Mouse (Mus musculus) cortical plate, adult 2 months (tissue): Measurements from ENCODE around the gene Sh2b3. TPM values are rescaled to one million over a fixed set of nuclear protein-coding genes. Genes with fewer than 3 reads are reported as not detected.

Experiments
- H3K27ac ChIP-seq: fragments of 200-500 bp; 2 replicates; pipeline ENCODE4 v1.5.1; 2012; ENCODE audit warnings: low read length, control low read depth, inconsistent platforms; ENCODE audit not compliant: insufficient read depth
- H3K4me1 ChIP-seq: fragments of 200-500 bp; 2 replicates; pipeline ENCODE4 v1.6.1; 2011; ENCODE audit warnings: low read length; ENCODE audit not compliant: control insufficient read depth, insufficient read depth
- H3K4me3 ChIP-seq: fragments of 200-500 bp; 2 replicates; pipeline ENCODE4 v1.5.1; 2011; ENCODE audit warnings: mild to moderate bottlenecking, low read length, control low read depth; ENCODE audit not compliant: insufficient read depth
- CTCF ChIP-seq: fragments of 200-500 bp; IDR thresholded peaks from 2 replicates; pipeline ENCODE4 v1.5.1; 2011; ENCODE audit warnings: mild to moderate bottlenecking, control low read depth, low read length; ENCODE audit not compliant: insufficient read depth; ENCODE audit errors: extremely low read depth
- POLR2A ChIP-seq: fragments of 200-500 bp; IDR thresholded peaks from 2 replicates; pipeline ENCODE4 v1.6.1; 2011; ENCODE audit warnings: mild to moderate bottlenecking, low read length, control low read depth; ENCODE audit not compliant: insufficient read depth; ENCODE audit errors: extremely low read depth
- polyA plus RNA-seq: library from polyadenylated mRNA; depleted of rRNA; stranded (reverse); fragments of >200 nt; gene quantifications from 2 replicates; pipeline ENCODE4 v1.2.3, GENCODE M21; 2012; rRNA removed

Sh2b3 gene
- polyA plus RNA-seq = 19.4 and 19.6 TPM in 2 replicates

DNA sequence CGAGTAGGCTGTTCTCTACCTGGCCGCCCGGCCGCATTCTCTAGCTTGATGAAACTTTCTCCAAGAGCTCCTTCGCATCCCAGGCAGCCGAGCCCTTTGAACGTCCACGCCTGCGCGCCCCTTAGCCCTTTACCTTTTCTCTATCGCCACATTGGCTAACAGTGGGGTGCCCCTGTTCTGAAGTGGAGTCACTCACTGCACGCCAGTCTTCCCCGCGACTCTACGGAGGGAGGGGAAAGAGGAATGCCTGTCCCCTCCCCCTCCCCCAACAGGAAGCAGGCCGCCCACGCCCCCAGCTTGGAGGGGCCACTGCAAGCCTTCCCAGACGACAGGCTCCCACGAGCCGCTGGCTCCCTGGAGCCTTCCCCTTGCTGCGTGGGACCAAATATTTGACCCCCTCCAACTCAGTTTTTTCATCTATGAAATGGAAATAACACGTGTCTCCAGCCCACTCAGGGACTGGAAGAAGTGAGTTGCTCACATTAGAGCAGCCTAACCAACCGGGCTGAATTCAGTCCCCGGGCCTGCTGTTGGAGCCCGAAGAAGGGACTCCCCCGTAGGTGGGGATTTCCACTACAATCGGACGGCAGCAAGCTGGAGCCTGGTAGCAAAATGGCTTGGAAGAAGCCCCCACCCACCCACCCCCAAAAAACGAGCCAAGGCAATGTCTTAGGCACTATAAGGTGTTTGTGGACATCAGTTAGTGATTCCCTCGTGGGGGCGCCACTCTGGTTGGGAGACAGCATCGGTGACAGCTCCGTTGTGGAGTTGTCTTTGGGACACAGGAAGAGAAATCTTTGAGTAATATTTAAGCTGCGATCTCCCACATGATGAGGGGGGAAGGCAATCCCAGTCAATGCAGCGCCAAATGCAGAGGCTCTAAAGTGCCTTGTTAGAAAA lies at the start of gene Sh2b3:
Gene Sh2b3 (minus strand): TSS at position 206 of the 900 bp plus-strand sequence.
- peak within 1 kb of the TSS; percentile 96 for H3K27ac ChIP-seq
- TF ChIP-seq POLR2A (no peak), CTCF (no peak)
- peaks cover 10% of the 10 kb centered on the region for H3K4me1 ChIP-seq
- peak within 1 kb of the TSS; percentile 74 for H3K4me3 ChIP-seq

DNA sequence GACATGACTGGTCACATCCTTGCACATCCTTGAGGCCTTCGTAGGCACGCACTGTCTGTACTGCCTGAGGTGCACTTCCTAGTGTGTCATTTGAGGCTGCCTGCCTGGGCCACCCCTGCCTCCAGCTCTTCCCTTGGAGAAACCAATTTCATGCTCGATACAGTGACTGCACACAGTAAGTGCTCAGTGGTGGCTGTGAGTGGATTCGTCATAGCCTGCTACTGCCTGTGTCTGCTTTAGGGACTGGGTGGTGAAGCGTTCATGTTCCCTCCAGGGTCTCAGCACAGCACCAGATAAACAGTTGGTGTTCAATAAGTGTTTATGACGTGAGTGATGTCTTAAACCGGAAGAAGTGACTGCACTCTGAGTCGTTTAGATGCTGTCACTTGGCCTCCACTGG lies 45.9 kb upstream of the Sh2b3 start:
- no peak overlapping the region for H3K4me3 ChIP-seq
- no peak overlapping the region for H3K27ac ChIP-seq
- H3K4me1 ChIP-seq = no peaks in the 10 kb centered on the region
- TF ChIP-seq POLR2A (no peak), CTCF (no peak)

DNA sequence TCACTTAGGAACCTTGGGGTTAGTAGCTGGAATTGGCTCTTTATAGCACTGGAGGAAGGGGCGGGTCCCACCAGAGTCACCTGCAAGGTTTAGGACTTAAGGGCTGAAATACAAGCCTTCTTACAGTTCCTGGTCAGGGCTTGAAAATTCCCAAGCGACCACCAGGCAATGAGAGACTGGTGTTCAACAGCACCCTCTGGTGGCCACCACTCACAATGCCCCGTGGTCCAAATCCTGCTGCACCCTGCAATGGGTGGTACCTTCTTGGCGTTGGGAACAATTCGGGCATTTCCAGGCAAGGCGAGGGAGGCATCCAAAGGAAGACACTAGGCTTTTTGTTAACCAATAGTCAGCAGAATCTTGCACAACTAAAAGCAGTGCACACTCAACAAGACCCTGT lies 41.8 kb upstream of the Sh2b3 start:
- Histone ChIP-seq H3K4me1 (no peaks in the 10 kb centered on the region), H3K27ac (no peak overlapping the region), H3K4me3 (no peak overlapping the region)
- peak; percentile 54 for TF ChIP-seq CTCF
- TF ChIP-seq POLR2A = no peak

DNA sequence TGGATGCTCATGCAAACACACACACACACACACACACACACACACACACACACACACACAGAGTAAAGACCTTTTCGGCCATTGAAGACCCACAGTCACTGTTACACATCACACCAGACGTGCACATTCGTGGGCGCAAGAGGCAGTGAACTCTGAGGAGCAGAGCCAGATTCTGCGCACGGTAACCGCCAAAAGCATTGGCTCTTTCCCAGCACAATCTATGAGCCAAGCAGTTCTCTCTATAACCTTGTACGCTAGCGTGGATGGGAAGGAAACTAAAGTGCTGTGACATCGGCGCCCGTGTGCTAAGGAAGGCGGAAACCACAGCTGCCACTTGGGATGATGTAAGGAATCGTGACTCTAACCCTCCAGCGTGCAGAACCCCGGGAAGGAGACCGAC lies 41.3 kb upstream of the Sh2b3 start:
- Histone ChIP-seq H3K27ac (no peak overlapping the region), H3K4me3 (no peak overlapping the region), H3K4me1 (no peaks in the 10 kb centered on the region)
- TF ChIP-seq POLR2A (no peak), CTCF (no peak)

DNA sequence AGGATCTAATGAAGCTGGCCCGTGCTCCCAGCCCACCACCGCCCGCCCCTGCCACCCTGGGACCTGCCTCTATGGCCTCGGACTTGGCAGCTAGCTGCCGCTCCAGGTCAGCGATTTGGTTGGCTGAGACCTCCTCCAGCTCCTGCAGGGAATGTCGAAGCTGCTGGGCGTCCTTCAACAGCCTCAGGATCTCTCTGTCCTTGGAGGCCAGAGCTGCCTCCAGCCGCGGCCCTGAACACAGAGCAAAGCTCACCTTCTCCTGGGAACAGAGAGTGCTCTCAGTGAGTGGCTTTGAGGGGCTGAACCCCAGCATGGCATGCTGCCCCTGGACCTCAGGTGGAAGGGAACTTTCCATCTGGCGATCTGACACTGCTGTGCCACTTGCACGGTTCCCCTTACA lies 39.5 kb upstream of the Sh2b3 start:
- H3K4me1 ChIP-seq = no peaks in the 10 kb centered on the region
- H3K27ac ChIP-seq = no peak overlapping the region
- TF ChIP-seq CTCF = no peak
- TF ChIP-seq POLR2A = no peak
- no peak overlapping the region for H3K4me3 ChIP-seq

DNA sequence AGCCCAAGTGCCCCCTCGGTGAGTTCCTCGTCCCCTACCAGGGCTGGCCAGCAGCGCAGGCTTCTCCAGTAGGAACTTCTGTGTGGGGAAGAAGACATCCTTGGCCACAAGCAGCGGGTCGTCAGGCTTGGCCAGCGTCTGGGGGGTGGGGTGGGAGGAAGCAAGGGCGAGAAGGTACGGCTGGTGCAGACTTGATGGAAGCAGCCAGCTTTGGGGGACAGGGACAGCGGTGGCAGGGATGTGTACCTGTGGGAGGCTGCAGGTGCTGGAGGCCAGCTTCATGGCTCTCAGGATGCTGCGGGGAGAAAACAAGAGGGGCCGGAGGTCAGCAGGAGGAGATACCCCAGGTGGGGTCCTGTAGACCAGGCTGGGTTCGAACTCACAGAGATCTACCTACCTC lies 37.6 kb upstream of the Sh2b3 start:
- no peak for TF ChIP-seq CTCF
- H3K27ac ChIP-seq = no peak overlapping the region
- H3K4me3 ChIP-seq = no peak overlapping the region
- no peaks in the 10 kb centered on the region for H3K4me1 ChIP-seq

DNA sequence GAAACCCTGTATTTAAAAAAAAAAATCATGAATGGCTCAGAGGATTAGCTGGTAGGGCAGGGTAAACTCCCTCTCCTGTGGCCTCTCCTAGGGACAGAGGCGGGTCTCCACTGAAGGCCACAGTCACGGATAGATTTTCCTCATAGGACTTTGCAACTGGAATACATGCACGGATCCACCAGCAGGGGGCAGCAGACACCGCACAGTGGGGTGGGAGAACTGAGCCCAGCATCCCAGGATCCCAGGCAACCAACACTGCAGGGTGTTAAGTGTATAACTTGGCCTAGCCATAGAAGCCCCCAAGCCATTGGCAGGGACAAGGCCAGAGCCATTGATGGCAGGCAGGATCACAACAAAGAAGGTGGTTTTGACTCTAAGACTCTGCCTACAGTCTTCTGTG lies 34.7 kb upstream of the Sh2b3 start:
- no peak overlapping the region for H3K27ac ChIP-seq
- H3K4me1 ChIP-seq = no peaks in the 10 kb centered on the region
- H3K4me3 ChIP-seq = no peak overlapping the region
- peak; percentile 98 for TF ChIP-seq CTCF
- TF ChIP-seq POLR2A = no peak

DNA sequence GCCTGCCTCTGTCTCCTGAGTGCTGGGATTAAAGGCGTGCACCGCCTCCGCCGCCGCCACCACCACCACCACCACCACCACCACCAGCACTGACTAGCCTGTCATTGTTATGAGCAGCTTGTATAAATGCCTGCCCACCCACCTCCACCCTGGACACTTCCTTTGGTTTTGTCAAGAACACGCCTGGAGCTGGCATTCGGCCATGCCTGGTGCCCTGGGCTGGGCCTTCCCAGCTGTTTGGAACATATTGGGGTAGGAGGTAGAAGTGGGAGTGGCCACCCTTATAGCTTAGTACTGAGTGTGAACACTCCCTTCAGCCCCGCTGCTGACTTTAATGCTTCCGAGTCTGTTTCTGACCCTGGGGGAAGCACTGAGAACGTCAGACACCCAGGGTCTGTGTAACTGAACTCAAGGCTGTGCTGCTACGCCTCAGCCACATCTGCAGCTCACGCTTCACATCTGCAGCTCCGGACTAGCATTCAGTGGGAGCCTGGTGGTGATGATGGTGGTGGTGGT lies 34.1 kb upstream of the Sh2b3 start:
- Histone ChIP-seq H3K27ac (no peak overlapping the region), H3K4me3 (no peak overlapping the region), H3K4me1 (no peaks in the 10 kb centered on the region)
- TF ChIP-seq POLR2A (no peak), CTCF (no peak)

DNA sequence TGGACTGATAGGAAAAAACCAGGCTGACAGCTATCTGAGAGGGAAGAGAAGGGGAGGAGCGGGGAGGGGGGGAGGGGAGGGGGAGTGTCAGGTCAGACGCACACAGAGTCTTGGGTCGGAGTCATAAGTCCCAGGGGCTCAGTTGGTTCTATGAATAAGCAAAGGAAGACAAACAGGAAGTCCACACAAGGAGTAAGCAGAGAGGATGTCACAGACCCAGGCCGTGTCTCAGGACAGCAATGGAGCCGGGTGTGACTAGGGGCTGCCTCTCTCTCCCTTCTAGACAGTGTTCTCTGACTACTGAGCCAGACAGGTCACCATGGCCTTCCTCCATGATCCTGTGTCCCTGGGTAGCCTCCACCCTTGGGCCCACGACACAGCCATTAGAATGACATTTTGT lies 33.4 kb upstream of the Sh2b3 start:
- no peak for TF ChIP-seq POLR2A
- no peak for TF ChIP-seq CTCF
- no peaks in the 10 kb centered on the region for H3K4me1 ChIP-seq
- H3K4me3 ChIP-seq = no peak overlapping the region
- no peak overlapping the region for H3K27ac ChIP-seq

DNA sequence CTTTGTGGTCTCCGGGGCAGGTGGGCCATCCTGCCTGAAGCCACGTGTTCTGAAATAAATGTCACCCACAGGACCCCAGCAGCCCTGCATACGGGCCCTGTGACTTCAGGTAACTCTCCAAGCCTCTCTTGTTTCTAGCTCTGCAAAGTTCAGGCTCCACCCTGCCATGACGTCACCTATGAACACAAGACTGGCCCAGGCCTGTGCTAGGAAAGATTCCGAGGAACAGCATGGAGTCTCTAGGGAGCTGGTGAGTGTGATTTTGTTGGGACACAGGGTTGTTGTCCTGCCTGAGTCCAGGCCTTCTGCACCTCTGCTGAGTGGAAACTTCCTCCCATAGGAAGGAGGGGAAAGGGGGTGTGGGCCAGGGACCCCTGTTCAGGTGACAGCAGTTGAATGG lies 30.5 kb upstream of the Sh2b3 start:
- no peaks in the 10 kb centered on the region for H3K4me1 ChIP-seq
- H3K27ac ChIP-seq = no peak overlapping the region
- H3K4me3 ChIP-seq = no peak overlapping the region
- TF ChIP-seq POLR2A (no peak), CTCF (no peak)
